Mouse (Mus musculus): Measurements from ENCODE around the gene Tubb1.

Gene Tubb1

DNA sequence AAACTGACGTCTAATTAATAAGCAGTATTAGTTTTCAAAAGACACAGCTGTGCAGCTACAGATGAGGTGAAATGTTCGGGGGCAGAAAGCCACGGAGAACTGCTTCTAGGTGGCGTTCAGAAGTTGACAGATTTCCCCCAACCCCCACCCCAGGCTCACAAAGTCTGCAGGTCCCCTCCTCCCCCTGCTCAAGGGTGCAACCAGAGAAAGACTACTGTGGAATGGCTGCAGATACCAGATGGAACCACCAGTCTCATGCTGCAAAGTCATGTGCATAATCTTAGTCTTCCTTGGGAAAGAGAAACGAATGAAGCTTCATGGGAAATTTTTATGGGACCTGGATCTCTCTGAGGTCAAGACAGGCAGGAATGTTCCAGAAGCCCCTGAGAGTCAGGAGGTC lies 51.8 kb downstream of the Tubb1 start:
- DNase-seq (ENCODE audit: low read depth, low spot score), result no peak

DNA sequence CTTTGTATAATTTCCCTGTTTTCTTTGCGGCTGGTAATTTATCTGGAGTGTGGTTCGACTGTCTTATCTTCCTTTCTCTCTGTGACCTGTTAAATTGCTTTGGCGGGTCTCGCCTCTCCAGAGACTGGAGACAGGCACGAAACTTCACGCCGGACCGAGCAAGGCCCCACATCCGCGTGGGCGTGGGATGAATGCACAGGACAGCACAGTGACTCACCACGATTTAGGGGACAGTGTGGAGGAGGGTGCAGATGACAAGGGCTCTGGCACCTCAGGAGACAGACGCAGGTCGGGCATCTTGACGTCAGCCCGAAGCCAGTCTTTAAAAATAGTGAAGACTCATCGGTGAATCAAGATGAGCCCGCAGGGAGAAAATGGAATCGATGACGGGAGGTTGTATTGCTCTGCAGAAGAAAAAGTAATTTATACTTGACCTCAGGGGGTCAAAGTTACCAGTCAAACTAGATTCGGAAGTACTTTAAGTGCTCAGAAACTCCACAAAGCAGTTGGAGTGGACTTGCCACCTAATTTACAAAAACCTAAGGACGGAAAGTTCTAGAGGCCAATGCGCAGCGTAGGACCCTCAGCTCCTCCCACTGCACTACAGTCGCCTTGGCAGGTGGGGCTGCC lies 52.5 kb downstream of the Tubb1 start:
- DNase-seq (ENCODE audit: low read depth, low spot score), result no peak
